Mouse (Mus musculus) naive thymus-derived CD4-positive, alpha-beta T cell, adult 2 months (primary cell): ENCODE results near the gene Gm10961.

Experiments
- DNase-seq: peaks from one replicate; pipeline ENCODE4 v3.0.0-alpha.2; 2011; ENCODE audit warnings: low read depth

Gm10961 gene

GRCm38 (mm10) chr3:107664641-107665040 is 33.5 kb downstream of the Gm10961 start:
- DNase-seq = no peak

GRCm38 (mm10) chr3:107667426-107667825 is 36.3 kb downstream of the Gm10961 start:
- DNase-seq = no peak

- no peak for DNase-seq
Observed at GRCm38 (mm10) chr3:107668786-107669185, 37.7 kb downstream of the Gm10961 start.

GRCm38 (mm10) chr3:107670500-107670899 is 39.4 kb downstream of the Gm10961 start:
- DNase-seq = no peak

- DNase-seq = no peak
Observed at GRCm38 (mm10) chr3:107671509-107671908, 40.4 kb downstream of the Gm10961 start.

- DNase-seq = no peak
Observed at GRCm38 (mm10) chr3:107680790-107681576, 49.9 kb downstream of the Gm10961 start.
